Mouse (Mus musculus) embryonic stem cell, embryonic (primary cell): ENCODE measurements around the gene Tecpr2.

Experiments used
- CTCF ChIA-PET, 4 experiments: fragments of 300-600 bp in 2 of 4; fragments of 350-600 bp in 2 of 4; sonication (Branson Sonifier 250); formaldehyde crosslinking; loops; one replicate each; lab custom pipeline; 2022; ENCODE audit warnings: inconsistent platforms in 2 of 4; lab: Charles Lee
- POLR2A ChIA-PET, 4 experiments: fragments of 300-600 bp in 2 of 4; fragments of 350-600 bp in 2 of 4; sonication (Branson Sonifier 250); formaldehyde crosslinking; loops; one replicate each; lab custom pipeline; 2022; ENCODE audit warnings: antibody characterized with exemption in 4 of 4, inconsistent platforms in 1 of 4; lab: Charles Lee

Tecpr2 gene

DNA sequence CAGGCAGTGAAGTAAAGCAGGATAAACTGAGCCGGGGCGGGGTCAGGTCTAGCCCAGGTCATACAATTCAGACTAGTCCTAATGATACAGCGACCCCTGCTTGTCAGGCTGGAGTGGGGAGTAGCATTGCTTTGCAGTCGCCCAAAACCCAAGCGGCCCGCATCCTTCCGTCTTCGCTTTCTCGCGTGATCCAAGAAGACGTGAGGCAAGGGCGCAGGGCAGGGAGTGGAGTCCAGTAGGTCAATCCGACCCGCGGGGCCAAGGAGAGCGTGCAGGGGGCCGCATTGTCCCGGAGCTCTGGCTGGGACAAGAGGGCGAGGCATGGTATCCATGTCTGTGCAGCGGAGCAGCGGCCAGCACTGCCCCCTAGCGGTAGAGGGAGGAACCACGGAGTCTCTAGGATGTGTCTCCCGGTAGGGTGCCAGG lies 103.1 kb downstream of the Tecpr2 start:
- CTCF ChIA-PET: interaction anchor here (0.6 to 6.8 kb wide), 94 partner anchors 8 to 943 kb away, joined by 3 to 123 read pairs (median 4); partner anchors contain the start of genes Rcor1 (in 3 of the 4), Ankrd9 (in 2 of the 4), Hsp90aa1 (in 1 of the 4) and Wdr20 (in 1 of the 4)
- POLR2A ChIA-PET: interaction anchor here (0.6 to 8.9 kb wide), 34 partner anchors 9 to 521 kb away, joined by 3 to 76 read pairs (median 4); partner anchors contain the start of genes Ankrd9 (in 3 of the 4), Rcor1 (in 2 of the 4), Hsp90aa1 (in 1 of the 4) and Wdr20 (in 1 of the 4)

DNA sequence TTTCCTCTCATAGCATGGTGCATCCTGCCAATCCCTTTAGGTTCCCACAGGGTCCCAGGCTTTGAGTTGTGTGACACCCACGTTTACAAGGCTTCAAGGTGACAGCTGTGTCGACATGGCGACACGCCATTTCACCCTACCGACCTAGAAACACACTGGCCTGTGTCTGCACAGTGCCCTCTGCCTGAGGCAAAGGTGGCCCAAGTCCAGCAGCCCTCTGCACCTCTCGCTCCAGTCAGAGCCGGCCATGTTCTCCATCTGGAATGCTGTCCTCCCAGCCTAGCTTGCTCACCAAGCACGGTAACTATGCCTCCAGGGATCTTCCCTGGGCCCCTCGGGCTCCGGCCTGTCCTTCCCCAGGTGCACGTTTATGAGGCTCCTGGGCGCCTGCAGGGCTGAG lies 103.7 kb downstream of the Tecpr2 start:
- ChIA-PET POLR2A (interaction anchor here (0.6 to 8.9 kb wide), 16 partner anchors 11 to 521 kb away, joined by 3 to 76 read pairs (median 6); partner anchors contain the start of genes Ankrd9 (in 2 of the 4), Hsp90aa1 (in 1 of the 4) and Rcor1 (in 1 of the 4)), CTCF (interaction anchor here (0.6 to 6.8 kb wide), 31 partner anchors 8 to 575 kb away, joined by 3 to 123 read pairs (median 5); partner anchors contain the start of genes Ankrd9 (in 2 of the 4) and Rcor1 (in 1 of the 4))

DNA sequence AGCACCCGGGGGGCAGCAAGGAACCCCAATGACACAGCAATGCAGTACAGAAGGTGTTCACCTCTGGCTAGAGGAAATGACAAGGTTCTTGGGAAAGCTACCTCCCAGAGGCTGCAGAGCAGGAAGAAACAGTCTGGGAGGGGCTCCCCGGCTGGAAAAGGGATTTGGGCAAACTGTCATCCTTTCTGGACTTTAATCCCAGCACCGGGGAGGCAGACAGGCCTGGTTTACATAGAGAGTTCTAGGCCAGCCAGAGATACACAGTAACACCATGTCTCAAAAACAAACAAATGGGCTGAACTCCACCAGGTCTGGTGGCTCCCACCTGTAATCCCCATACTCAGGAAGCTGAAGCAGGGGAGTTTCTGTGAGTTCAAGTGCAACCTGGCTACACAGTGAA lies 104.2 kb downstream of the Tecpr2 start:
- ChIA-PET POLR2A (interaction anchor here in 3 of 4 experiments (0.9 to 8.9 kb wide), 8 partner anchors 13 to 290 kb away, joined by 3 to 76 read pairs (median 5); partner anchors contain the start of genes Ankrd9 (in 2 of the 3) and Hsp90aa1 (in 1 of the 3)), CTCF (interaction anchor here in 3 of 4 experiments (0.6 to 6.8 kb wide), 7 partner anchors 11 to 359 kb away, joined by 4 to 123 read pairs (median 11); partner anchors contain the start of gene Ankrd9 (in 1 of the 3))

DNA sequence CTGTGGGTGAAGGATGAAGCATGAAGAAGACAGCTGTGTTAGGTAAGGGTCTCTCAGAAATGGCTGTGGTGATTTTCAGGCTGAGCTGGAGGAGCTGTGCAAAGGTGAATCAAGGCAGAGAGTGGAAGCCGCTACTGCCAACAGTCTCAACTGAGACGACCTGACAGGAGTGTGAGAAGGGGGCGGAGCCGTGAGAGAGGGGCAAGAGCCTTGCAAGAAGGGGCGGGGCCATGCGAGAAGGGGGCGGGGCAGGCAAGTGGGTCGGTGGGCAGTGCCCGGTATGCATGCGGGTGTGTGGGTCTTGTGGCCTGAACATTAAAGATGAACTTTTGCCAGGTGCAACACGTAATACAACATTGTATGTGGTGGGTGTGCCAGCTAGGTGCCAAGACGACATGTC lies 105.6 kb downstream of the Tecpr2 start:
- POLR2A ChIA-PET: interaction anchor here in 3 of 4 experiments (0.6 to 8.9 kb wide), 8 partner anchors 9 to 239 kb away, joined by 3 to 76 read pairs (median 4); partner anchors contain the start of gene Ankrd9 (in 1 of the 3)
- CTCF ChIA-PET: interaction anchor here in 2 of 4 experiments (0.6 to 6.8 kb wide), 4 partner anchors 11 to 575 kb away, joined by 3 to 123 read pairs (median 4); partner anchors contain the start of genes Ankrd9 (in 1 of the 2) and Rcor1 (in 1 of the 2)

DNA sequence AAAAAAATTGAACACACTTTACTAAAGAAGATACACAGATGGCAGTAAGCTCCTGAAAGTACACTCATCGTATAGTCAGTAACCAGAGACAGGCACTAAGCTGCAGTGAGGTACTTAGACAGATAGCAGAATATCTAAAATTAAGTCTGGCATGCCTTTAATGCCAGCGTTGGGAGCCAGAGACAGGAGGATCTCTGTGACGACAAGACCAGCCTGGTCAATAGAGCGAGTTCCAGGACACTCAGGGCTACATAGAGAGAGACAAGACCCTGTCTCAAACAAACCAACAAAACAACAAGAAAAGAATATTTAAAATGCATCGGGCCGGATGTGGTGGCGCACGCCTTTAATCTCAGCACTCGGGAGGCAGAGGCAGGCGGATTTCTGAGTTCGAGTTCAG lies 109.0 kb downstream of the Tecpr2 start:
- POLR2A ChIA-PET: interaction anchor here in 3 of 4 experiments (0.6 to 2.3 kb wide), 7 partner anchors 8 to 116 kb away, joined by 3 to 9 read pairs (median 3); partner anchors contain the start of gene Rcor1 (in 1 of the 3)
- CTCF ChIA-PET: interaction anchor here in 2 of 4 experiments (0.6 to 2.5 kb wide), 4 partner anchors 44 to 124 kb away, joined by 4 to 8 read pairs (median 6); no protein-coding TSS in a partner anchor

DNA sequence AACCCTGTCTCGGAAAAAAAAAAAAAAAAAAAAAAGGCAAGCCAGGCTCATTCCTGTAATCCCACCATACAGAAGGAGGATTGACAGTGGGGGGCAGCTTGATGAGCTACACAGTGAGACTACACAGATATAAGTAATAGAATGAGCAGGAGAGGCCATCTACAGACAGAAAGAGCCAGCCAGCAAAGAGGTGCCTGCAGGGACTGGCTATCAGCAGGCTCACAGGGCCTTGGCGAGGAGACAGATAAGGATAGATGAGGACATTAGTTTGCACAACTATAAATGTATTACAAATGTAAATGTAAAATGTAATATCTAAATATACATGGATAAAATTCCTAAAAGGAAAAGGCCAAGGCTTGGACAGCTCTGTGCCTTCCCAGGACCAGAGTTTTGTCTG lies 110.8 kb downstream of the Tecpr2 start:
- POLR2A ChIA-PET: interaction anchor here in 3 of 4 experiments (0.5 to 2.3 kb wide), 5 partner anchors 8 to 28 kb away, joined by 3 to 9 read pairs (median 6); no protein-coding TSS in a partner anchor
- CTCF ChIA-PET: interaction anchor here in 2 of 4 experiments (1.6 kb wide), 2 partner anchors 8 to 143 kb away, joined by 3 to 4 read pairs; no protein-coding TSS in a partner anchor

DNA sequence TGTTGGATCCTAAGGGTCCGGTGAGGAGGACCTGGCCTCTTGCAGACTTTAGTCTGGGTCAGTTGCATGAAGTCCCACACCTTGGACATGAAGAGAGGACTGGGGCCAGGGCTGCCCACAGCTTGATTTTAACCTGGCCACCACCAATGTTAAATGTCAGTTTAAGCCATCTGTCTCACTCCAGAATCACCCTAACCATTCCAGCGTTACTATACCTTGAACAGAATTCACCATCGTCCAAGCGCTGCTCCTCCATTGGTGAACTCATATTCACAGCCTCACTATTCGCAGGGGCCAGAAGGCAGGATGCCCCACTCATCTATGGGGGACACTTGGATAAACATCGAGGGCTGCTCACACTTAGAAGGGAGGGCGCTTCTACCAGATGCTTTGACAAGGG lies 111.9 kb downstream of the Tecpr2 start:
- ChIA-PET POLR2A (interaction anchor here in 1 of 4 experiments (0.9 kb wide), 1 partner anchor 37 kb away, joined by 3 read pairs; no protein-coding TSS in a partner anchor), CTCF (interaction anchor here in 2 of 4 experiments (1.6 to 1.7 kb wide), 2 partner anchors 9 kb away, joined by 4 to 5 read pairs; no protein-coding TSS in a partner anchor)

DNA sequence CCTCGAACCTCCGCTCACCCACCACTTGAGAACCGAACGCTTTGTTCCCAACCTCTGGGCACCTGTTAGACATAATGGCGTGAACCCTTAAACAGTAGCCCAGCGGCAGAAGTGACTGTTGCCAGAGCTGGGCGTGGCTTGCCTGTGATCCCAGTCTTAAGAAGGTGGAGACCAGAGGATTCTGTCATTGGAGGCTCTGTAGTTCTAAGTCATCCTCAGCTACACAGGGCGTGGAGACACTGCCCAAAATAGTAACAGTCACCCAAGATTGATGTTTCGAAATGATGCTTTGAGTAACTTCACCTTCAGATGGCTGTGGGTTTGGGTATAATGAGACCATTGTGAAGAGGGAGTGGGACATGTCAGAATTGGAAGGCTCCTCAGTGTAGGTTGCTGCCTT lies 115.1 kb downstream of the Tecpr2 start:
- POLR2A ChIA-PET: interaction anchor here in 3 of 4 experiments (0.6 to 2.0 kb wide), 7 partner anchors 9 to 586 kb away, joined by 3 to 8 read pairs (median 4); partner anchors contain the start of gene Rcor1 (in 1 of the 3)
- CTCF ChIA-PET: interaction anchor here in 1 of 4 experiments (1.4 kb wide), 1 partner anchor 12 kb away, joined by 4 read pairs; no protein-coding TSS in a partner anchor

DNA sequence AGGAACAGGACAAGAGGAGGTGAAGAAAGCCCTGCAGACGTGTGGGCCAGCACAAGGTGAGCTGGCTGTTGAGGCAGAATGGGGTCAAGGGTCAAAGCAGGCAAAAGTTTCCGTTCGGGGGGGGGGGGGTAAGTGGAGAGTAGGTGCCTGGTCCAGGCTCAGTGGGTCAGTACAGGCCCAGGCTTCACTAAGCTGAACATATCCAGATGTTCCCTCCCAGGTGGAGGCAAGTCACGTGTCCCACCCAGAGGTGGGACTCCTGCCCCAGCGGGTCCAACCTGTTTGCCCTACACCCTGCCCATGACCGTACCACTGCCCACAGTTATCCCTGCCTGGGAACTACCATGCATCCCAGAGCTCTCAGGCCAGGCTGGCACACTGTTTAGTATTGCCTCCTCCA lies 116.7 kb downstream of the Tecpr2 start:
- CTCF ChIA-PET: interaction anchor here in 2 of 4 experiments (0.6 to 1.8 kb wide), 3 partner anchors 14 to 905 kb away, joined by 3 to 9 read pairs (median 3); no protein-coding TSS in a partner anchor
- POLR2A ChIA-PET: interaction anchor here in 2 of 4 experiments (0.5 to 5.5 kb wide), 16 partner anchors 8 to 532 kb away, joined by 3 to 46 read pairs (median 3); partner anchors contain the start of genes Rcor1 (in 2 of the 2), 1700001K19Rik (in 1 of the 2), Ankrd9 (in 1 of the 2) and Eif5 (in 1 of the 2)

DNA sequence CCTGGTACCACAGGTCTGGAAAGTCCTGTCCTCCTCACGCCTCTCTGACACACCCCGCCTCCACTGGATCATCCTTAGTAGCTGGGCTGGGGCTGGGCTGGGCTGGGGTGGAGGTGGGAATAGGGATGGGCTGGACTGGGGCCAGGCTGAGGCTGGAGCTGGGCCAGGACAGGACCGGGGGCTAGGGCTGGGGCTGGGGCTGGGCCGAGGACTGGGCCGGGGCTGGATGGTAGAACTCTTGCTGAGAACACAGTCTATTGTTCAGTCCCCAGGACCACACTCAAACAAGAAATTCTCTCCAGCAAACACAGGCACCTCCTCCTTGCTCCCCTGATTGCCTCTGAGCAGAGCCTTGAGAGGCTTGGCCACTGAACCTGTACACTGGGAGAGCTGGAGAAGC lies 117.3 kb downstream of the Tecpr2 start:
- POLR2A ChIA-PET: interaction anchor here in 3 of 4 experiments (0.6 to 5.5 kb wide), 16 partner anchors 9 to 532 kb away, joined by 3 to 46 read pairs (median 4); partner anchors contain the start of genes Ankrd9 (in 2 of the 3), Rcor1 (in 2 of the 3), 1700001K19Rik (in 1 of the 3) and Eif5 (in 1 of the 3)
- CTCF ChIA-PET: interaction anchor here in 2 of 4 experiments (1.0 to 1.8 kb wide), 2 partner anchors 14 to 15 kb away, joined by 3 to 9 read pairs; no protein-coding TSS in a partner anchor

DNA sequence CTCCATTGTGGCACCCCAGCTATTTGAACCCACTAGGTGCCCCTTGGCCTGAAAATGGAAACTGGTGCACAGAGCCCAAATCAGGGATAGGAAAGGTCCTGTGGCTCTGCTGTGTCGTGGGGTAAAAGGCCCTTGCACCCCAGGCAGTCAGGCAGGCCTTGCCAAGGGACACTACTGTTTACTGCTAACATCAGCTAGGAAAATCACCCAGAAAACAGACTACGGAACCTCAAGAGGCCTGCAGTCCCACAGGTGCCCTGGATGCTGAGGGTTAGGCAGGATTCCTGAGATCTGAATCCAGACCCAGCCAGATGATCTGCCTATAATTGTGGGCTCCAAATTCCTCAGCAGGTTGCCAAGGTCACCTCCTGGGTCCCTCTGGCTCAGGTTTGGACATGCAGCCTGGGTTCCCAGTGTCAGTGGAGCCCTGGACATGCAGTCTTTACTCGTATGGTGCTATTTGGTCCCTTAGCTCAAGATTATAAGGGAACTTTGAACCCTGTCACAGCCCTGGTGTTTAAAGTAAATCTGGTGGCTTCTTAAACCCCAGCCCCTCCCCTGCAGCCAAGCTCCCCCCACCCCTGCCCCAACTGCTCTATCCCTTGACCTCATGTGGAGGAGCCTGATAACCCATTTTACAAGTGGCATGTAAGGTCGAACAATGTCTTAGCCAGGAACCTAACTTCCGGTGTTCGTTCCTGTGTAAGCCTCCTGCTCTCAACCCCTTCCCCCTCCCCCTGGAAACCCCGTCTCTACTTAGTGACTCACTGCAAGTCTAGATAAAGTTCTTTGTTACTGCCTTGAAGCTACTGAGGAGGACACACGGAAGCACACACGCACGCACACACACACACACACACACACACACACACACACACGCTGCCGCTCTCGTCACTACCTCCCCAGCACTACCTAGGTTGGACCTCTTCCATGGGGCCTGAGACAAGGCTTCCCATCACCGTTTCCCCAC lies 118.4 kb downstream of the Tecpr2 start:
- POLR2A ChIA-PET: interaction anchor here in 3 of 4 experiments (0.6 to 5.5 kb wide), 43 partner anchors 8 to 656 kb away, joined by 3 to 46 read pairs (median 4); partner anchors contain the start of genes Rcor1 (in 3 of the 3), Ankrd9 (in 2 of the 3) and Eif5 (in 1 of the 3)
- CTCF ChIA-PET: interaction anchor here in 3 of 4 experiments (0.5 to 2.0 kb wide), 12 partner anchors 15 to 590 kb away, joined by 3 to 11 read pairs (median 4); partner anchors contain the start of gene Rcor1 (in 1 of the 3)

DNA sequence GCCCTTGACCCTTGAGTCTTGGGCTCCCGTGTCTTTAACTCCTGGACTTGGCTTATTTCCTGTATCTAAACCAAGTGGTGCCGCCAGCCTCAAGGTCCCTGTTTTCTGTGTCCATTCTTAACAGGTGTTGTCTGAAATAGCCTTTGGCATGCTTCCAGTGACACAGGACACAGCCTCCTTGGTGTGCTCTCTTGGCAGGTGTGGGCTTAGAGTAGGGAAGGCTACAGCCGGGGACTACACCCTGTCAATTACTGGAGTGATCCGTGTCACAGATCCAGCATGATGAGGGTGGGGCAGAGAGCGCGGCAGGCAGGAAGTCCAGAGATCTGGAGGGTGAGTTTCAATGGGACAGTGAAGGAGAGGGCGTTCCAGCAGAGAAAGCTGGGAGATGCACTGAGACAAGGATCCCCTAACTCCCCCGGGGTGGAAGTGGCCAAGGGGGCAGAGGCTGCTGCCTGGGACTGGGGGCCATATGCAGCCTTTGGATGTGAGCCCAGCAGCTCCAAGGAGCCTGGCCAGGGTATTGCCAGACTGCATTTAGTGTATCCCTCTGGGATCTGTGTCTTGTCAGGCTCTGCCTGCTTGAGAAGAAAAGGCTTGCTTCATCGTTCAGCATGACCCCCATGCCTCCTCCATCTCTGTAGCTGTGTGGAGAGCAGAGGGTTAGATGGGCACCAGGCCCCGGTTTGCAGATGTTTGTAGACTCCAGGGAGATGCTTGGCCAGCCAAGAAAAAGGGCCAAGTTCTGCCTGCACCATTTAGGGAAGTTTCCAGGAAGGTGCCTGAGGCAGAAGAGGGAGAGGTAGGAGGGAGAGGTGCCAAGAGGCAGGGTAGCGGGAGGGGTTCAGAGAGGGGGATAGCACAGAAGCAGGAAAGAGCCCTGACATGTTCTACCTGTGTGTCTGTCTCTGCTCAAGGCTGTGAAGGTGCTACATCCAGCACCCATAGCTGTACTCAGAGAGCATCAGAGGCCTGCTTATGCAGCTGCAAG lies 119.7 kb downstream of the Tecpr2 start:
- ChIA-PET CTCF (interaction anchor here in 2 of 4 experiments (0.5 to 2.0 kb wide), 8 partner anchors 17 to 388 kb away, joined by 3 to 11 read pairs (median 4); partner anchors contain the start of gene Rcor1 (in 1 of the 2)), POLR2A (interaction anchor here in 3 of 4 experiments (0.6 to 5.5 kb wide), 29 partner anchors 8 to 1608 kb away, joined by 3 to 46 read pairs (median 4); partner anchors contain the start of genes Rcor1 (in 3 of the 3), Ankrd9 (in 1 of the 3) and Hsp90aa1 (in 1 of the 3))

DNA sequence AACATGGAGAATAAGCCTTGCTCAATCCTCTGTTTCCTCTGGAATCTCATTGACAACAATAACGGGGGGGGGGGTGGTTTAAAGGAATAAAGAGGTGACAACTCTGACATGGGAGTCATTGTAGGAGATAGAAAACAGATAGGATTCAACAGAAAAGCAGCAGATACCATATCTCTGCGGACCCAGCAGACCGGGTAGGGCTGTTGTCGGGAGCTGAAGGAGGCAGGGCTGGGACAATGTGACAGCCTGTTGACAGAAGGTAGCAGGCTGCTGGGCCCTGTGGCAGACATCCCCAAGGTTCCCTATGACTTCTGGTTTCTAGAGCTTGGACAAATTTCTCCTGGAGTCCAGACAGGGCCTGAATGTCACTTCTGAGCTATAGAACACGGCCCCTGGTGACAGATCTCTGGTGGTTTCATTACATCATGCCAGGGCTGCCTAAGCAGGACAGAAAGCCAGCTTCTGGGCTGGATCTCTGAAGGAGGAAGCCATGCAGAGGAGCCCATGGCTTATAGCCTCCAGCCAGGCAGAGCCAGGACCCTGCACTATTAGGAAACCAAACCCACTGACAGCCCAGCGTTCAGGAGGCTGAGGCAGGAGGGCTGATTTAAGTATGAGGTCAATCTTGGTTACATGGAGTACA lies 120.7 kb downstream of the Tecpr2 start:
- ChIA-PET POLR2A (interaction anchor here in 3 of 4 experiments (0.6 to 5.5 kb wide), 12 partner anchors 10 to 1607 kb away, joined by 3 to 46 read pairs (median 7); partner anchors contain the start of genes Rcor1 (in 3 of the 3) and Ankrd9 (in 2 of the 3)), CTCF (interaction anchor here in 3 of 4 experiments (0.6 to 1.0 kb wide), 5 partner anchors 18 to 610 kb away, joined by 3 to 5 read pairs (median 3); no protein-coding TSS in a partner anchor)

DNA sequence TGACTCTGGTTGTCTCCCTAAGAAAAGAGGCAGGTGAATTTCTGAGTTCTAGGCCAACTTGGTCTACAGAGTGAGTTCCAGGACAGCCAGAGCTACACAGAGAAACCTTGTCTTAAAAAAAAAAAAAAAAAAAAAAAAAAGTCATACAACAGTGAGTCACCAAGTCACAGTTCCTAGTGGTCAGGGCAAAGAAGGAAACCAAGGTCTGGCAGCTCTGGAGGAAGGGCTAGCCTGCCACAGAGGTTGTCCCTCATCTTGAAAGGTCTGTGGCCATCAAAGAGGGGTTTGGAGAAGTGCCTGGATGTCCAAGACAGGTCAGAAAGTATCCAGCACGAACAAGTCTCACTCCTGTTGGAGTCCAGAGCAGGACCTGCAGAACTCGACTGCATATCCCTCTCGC lies 127.7 kb downstream of the Tecpr2 start:
- POLR2A ChIA-PET: interaction anchor here in 3 of 4 experiments (0.5 to 1.4 kb wide), 8 partner anchors 9 to 771 kb away, joined by 3 to 8 read pairs (median 4); no protein-coding TSS in a partner anchor
- CTCF ChIA-PET: interaction anchor here in 2 of 4 experiments (0.6 to 0.7 kb wide), 2 partner anchors 22 to 38 kb away, joined by 3 to 5 read pairs; no protein-coding TSS in a partner anchor
